In the genomic region with DNA sequence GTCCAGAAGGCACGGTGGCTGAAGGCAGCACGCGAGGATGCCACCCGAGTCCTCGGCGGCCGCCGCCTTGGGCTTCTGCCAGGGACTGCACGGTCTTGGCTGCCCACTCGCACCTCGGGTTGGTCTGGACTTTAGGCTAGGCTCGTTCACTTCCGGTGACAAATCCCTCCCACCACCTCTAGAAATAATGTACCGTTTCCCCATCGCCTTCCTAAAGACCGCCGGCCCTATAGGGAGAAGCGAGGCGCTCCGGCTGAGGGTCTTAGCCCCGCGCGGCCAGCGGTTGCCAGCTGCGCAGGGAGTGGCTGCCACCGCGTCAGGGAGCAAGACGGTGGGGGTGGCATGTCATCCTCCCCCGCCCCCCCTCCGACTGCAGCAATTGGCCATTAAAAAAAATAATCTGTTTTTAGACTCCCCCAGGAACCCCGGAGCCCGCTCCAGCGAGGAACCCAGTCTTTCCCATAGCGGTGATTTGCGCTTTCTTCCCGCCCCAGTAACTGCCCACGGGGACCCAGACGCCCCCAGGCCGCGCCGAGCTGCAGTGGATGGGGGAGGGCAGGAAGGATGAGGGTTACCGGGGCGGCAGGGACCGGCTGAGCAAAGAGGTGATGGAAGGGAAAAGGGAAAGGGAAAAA, we compare ENCODE assay signal across 7 mouse cellular contexts. TPM values are rescaled to one million over a fixed set of nuclear protein-coding genes. Genes with fewer than 3 reads are reported as not detected.
DNase-seq lines count a peak whose midpoint lies in the region; ATAC-seq lines count a peak whose summit lies in the region.

No protein-coding gene starts in this region.

- peak overlapping the region; percentile 99 for H3K27ac ChIP-seq in embryonic facial prominence, embryonic 12.5 days
- H3K27ac ChIP-seq in limb, embryonic 12.5 days, result peak overlapping the region; percentile 99
- H3K27ac ChIP-seq in midbrain, embryonic 13.5 days, result peak overlapping the region; percentile 97

- peak overlapping the region; percentile 73 for H3K4me3 ChIP-seq in embryonic facial prominence, embryonic 12.5 days
- H3K4me3 ChIP-seq in limb, embryonic 12.5 days (replicated peaks), result peak overlapping the region; percentile 94
- H3K4me3 ChIP-seq in midbrain, embryonic 13.5 days (replicated peaks), result peak overlapping the region; percentile 73

- WGBS in embryonic facial prominence, embryonic 12.5 days, result under 1% methylated on average over 43 of the region's 44 CpGs
- under 1% methylated on average over 44 of the region's 44 CpGs for WGBS in limb, embryonic 12.5 days
- WGBS in midbrain, embryonic 13.5 days, result under 1% methylated on average over 44 of the region's 44 CpGs

- H3K36me3 ChIP-seq in embryonic facial prominence, embryonic 12.5 days, result peaks cover 8% of the 10 kb centered on the region; the same call in 1 of the 2 replicates
- peaks cover 17% of the 10 kb centered on the region for H3K36me3 ChIP-seq in limb, embryonic 12.5 days
- peaks cover 4% of the 10 kb centered on the region for H3K36me3 ChIP-seq in midbrain, embryonic 13.5 days

- DNase-seq in adrenal gland, postnatal 36 days, result peak; percentile 88 to 91
- DNase-seq in heart, adult 11 months, result peak; percentile 98
- DNase-seq in kidney, adult 18-20 months, result peak; percentile 87
- DNase-seq in spleen, adult 12 weeks (ENCODE audit: low spot score), result peak; percentile 40

- peak overlapping the region; percentile 81 for H3K4me2 ChIP-seq in embryonic facial prominence, embryonic 12.5 days (replicated peaks)
- peak overlapping the region; percentile 80 for H3K4me2 ChIP-seq in limb, embryonic 12.5 days
- H3K4me2 ChIP-seq in midbrain, embryonic 13.5 days (replicated peaks), result peak overlapping the region; percentile 81

- peak overlapping the region; percentile 83 for H3K9ac ChIP-seq in embryonic facial prominence, embryonic 12.5 days
- peak overlapping the region; percentile 80 for H3K9ac ChIP-seq in limb, embryonic 12.5 days (replicated peaks)
- H3K9ac ChIP-seq in midbrain, embryonic 13.5 days (replicated peaks), result peak overlapping the region; percentile 81

- H3K27me3 ChIP-seq in embryonic facial prominence, embryonic 12.5 days, result no peaks in the 10 kb centered on the region
- H3K27me3 ChIP-seq in limb, embryonic 12.5 days, result no peaks in the 10 kb centered on the region
- no peaks in the 10 kb centered on the region for H3K27me3 ChIP-seq in midbrain, embryonic 13.5 days

- H3K9me3 ChIP-seq in embryonic facial prominence, embryonic 12.5 days, result no peaks in the 10 kb centered on the region
- no peaks in the 10 kb centered on the region for H3K9me3 ChIP-seq in limb, embryonic 12.5 days
- H3K9me3 ChIP-seq in midbrain, embryonic 13.5 days, result no peaks in the 10 kb centered on the region

- ATAC-seq in embryonic facial prominence, embryonic 12.5 days (ENCODE audit: insufficient number of reproducible peaks, insufficient read depth, low FRiP score, low TSS enrichment), result peak; percentile 71
- ATAC-seq in limb, embryonic 12.5 days (ENCODE audit: insufficient number of reproducible peaks, insufficient read depth, low FRiP score, low TSS enrichment, low read depth), result peak; percentile 66
- ATAC-seq in midbrain, embryonic 13.5 days, result peak; percentile 77

- peaks cover 27% of the 10 kb centered on the region for H3K4me1 ChIP-seq in embryonic facial prominence, embryonic 12.5 days
- H3K4me1 ChIP-seq in limb, embryonic 12.5 days (replicated peaks), result peaks cover 28% of the 10 kb centered on the region
- peaks cover 49% of the 10 kb centered on the region for H3K4me1 ChIP-seq in midbrain, embryonic 13.5 days (replicated peaks)

RNA-seq across cellular contexts. Expression of a gene that starts 0.9 kb away (rescaled TPM):
- 10 to 100 TPM; 20.9 to 21.9 TPM for total RNA-seq in adrenal gland, postnatal 36 days (2021)
- 80.2 and 83.7 TPM in 2 replicates for polyA plus RNA-seq in embryonic facial prominence, embryonic 12.5 days (2016; fragmentation: Nextera tagmentation; extraction: Ambion mirVana)
- polyA plus RNA-seq in limb, embryonic 12.5 days (2016; fragmentation: Nextera tagmentation; extraction: Ambion mirVana), result 71.7 and 78.7 TPM in 2 replicates
- polyA plus RNA-seq in midbrain, embryonic 13.5 days (2015; fragmentation: Nextera tagmentation; extraction: Ambion mirVana), result 56.6 and 68.3 TPM in 2 replicates

RNA-seq across cellular contexts. Expression of a gene that starts 20.7 kb away (rescaled TPM):
- total RNA-seq in adrenal gland, postnatal 36 days (2021), result not detected
- polyA plus RNA-seq in embryonic facial prominence, embryonic 12.5 days (2016; fragmentation: Nextera tagmentation; extraction: Ambion mirVana), result 0.09 TPM in 1 of 2 replicates, not detected in the other
- not detected in 2 replicates for polyA plus RNA-seq in limb, embryonic 12.5 days (2016; fragmentation: Nextera tagmentation; extraction: Ambion mirVana)
- polyA plus RNA-seq in midbrain, embryonic 13.5 days (2015; fragmentation: Nextera tagmentation; extraction: Ambion mirVana), result not detected in 2 replicates

RNA-seq across cellular contexts. Expression of a gene that starts 31.3 kb away (rescaled TPM):
- total RNA-seq in adrenal gland, postnatal 36 days (2021), result 10 to 100 TPM; 23.0 to 24.3 TPM
- 4.6 and 5.5 TPM in 2 replicates for polyA plus RNA-seq in embryonic facial prominence, embryonic 12.5 days (2016; fragmentation: Nextera tagmentation; extraction: Ambion mirVana)
- polyA plus RNA-seq in limb, embryonic 12.5 days (2016; fragmentation: Nextera tagmentation; extraction: Ambion mirVana), result 4.4 and 4.8 TPM in 2 replicates
- 9.4 and 9.6 TPM in 2 replicates for polyA plus RNA-seq in midbrain, embryonic 13.5 days (2015; fragmentation: Nextera tagmentation; extraction: Ambion mirVana)

Comparison
In these comparisons a context has a peak if more than half of its experiments do, and no peak if none do; other contexts are left out.
1. Peak in every context shown above with its lines: DNase-seq, ATAC-seq, H3K4me3 ChIP-seq and H3K27ac ChIP-seq.
2. DNase-seq: peak in every context shown above with its lines; median percentile 98 in heart, adult 11 months; 90 in adrenal gland, postnatal 36 days; 87 in kidney, adult 18-20 months; 40 in spleen, adult 12 weeks.